Mouse (Mus musculus) lung, embryonic 16.5 days (tissue): Measurements from ENCODE around the gene Zfp74. TPM values are rescaled to one million over a fixed set of nuclear protein-coding genes. Genes with fewer than 3 reads are reported as not detected.
"Not testable (repeated sequence)": the region's sequence is repeated elsewhere in the genome, so short reads cannot be mapped to it uniquely, and the experiment has no call there.

ENCODE experiments used
- ATAC-seq: fragments of 200-750 bp; cut with Nextera tagmentation; 2 replicates; pipeline ENCODE4 v1.8.0; 2017; ENCODE audit warnings: low read depth, mild to moderate bottlenecking, moderate library complexity
- H3K27ac ChIP-seq: fragments of 300-500 bp; sonication (generic); 2 replicates; pipeline ENCODE4 v1.5.1; 2014; ENCODE audit warnings: mild to moderate bottlenecking, control low read depth, low read length
- H3K27me3 ChIP-seq: fragments of 300-500 bp; sonication (generic); 2 replicates; pipeline ENCODE4 v1.6.1; 2014; ENCODE audit warnings: low read depth, low read length, mixed read lengths; ENCODE audit not compliant: control insufficient read depth, insufficient read depth
- H3K36me3 ChIP-seq: fragments of 300-500 bp; sonication (generic); 2 replicates; pipeline ENCODE4 v1.6.1; 2014; ENCODE audit warnings: low read length; ENCODE audit not compliant: control insufficient read depth, insufficient read depth
- H3K4me1 ChIP-seq: fragments of 300-500 bp; sonication (generic); replicated peaks from 2 replicates; pipeline ENCODE4 v1.6.1; 2014; ENCODE audit warnings: low read length, mixed read lengths; ENCODE audit not compliant: control insufficient read depth, insufficient read depth
- H3K4me2 ChIP-seq: fragments of 300-500 bp; sonication (generic); 2 replicates; pipeline ENCODE4 v1.6.1; 2014; ENCODE audit warnings: low read depth, low read length, control low read depth
- H3K4me3 ChIP-seq: fragments of 300-500 bp; sonication (generic); 2 replicates; pipeline ENCODE4 v1.5.1; 2014; ENCODE audit warnings: mild to moderate bottlenecking, low read length, control low read depth
- H3K9ac ChIP-seq: fragments of 300-500 bp; sonication (generic); 2 replicates; pipeline ENCODE4 v1.6.1; 2014; ENCODE audit warnings: low read length, control low read depth
- H3K9me3 ChIP-seq: fragments of 300-500 bp; sonication (generic); 2 replicates; pipeline ENCODE4 v1.6.1; 2016; ENCODE audit warnings: low read length; ENCODE audit not compliant: control insufficient read depth
- WGBS: fragments of 180-500 bp; shearing (Covaris S2); extraction: QIAGEN DNeasy Blood & Tissue Kit; methylation state at CpG from one replicate; pipeline ENCODE4 v1.1.7; 2014; 5-methylcytosine and 5-hydroxymethylcytosine counted together
- polyA plus RNA-seq: library from polyadenylated mRNA; unstranded; fragments of >200 nt; fragmentation: Nextera tagmentation; extraction: Ambion mirVana; gene quantifications from 2 replicates; pipeline ENCODE4 v1.2.1, GENCODE M21; 2015

The Zfp74 gene
- polyA plus RNA-seq, 1 experiment from 2014 or later, result 9.9 TPM

DNA sequence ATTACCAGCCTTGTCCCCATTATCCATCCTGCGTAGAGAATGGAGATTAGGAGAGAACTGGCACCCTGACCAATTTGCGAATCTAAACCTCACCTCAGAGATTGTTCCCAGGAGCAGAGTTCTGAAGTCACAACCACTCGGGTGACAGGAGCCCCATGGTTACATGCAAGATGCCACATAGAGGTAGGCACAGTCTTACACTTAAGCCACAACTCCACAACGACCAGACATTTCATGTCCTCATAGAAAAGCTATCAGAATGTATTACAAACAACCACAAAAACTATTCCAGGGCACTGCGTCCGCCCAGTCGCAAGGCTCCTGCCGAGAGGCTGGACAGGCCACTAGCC is 29.4 kb upstream of the Zfp74 start:
- Histone ChIP-seq H3K4me2 (peak overlapping the region; percentile 61), H3K27ac (peak overlapping the region; percentile 97), H3K4me1 (peaks cover 15% of the 10 kb centered on the region), H3K4me3 (peak overlapping the region; percentile 92), H3K36me3 (peaks cover 18% of the 10 kb centered on the region), H3K9me3 (no peaks in the 10 kb centered on the region; the same call in 1 of the 2 replicates), H3K27me3 (no peaks in the 10 kb centered on the region), H3K9ac (peak overlapping the region; percentile 91)
- ATAC-seq, result no peak
- under 1% methylated on average over 8 of the region's 8 CpGs for WGBS

DNA sequence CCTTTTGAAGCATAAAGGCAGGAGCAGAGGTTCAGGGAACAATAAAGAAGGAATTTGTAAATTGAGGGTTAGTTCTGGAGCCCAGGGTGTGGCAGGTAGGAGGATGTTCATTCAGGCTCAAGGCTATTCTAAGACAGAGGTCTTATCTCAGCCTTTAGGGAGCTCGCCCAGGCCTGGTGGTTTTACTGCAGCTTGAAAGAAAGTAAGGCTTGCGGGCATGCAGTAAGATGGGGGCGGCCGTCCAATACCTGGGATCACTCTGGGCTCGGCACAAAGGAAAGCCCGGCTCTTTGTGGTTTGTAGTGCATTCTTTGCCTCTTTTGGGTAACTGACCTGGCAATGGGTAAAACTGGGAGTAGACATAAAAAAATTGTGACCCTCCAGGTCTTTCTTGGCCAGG is 29.0 kb upstream of the Zfp74 start:
- Histone ChIP-seq H3K27me3 (no peaks in the 10 kb centered on the region), H3K36me3 (peaks cover 14% of the 10 kb centered on the region), H3K27ac (peak overlapping the region; percentile 97), H3K9me3 (no peaks in the 10 kb centered on the region; the same call in 1 of the 2 replicates), H3K4me2 (peak overlapping the region; percentile 61), H3K4me1 (peaks cover 15% of the 10 kb centered on the region), H3K4me3 (peak overlapping the region; percentile 92), H3K9ac (peak overlapping the region; percentile 91)
- ATAC-seq, result peak; percentile 2; the same call in 1 of the 2 replicates
- WGBS, result 27% methylated on average over 6 of the region's 6 CpGs

DNA sequence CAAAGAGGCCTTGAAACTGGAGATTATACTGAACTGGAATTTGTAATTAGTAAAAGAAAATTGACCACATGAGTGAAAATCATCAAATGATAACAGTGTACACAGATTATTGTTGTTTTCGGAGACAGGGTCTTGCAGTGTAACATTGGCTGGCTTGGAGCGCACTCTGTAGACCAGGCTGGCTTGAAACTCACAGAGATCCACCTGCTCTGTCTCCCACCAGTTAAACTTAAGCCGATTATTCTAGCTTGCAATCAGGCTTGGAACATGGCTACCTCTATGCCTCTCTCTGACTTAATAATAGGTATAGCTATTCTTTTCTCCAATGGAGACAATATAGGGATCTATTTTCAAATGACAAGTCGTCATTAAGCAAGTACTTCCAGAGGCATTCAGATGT is 28.5 kb upstream of the Zfp74 start:
- H3K9ac ChIP-seq, result no peak overlapping the region
- 71% methylated on average over 4 of the region's 4 CpGs for WGBS
- no peak for ATAC-seq
- H3K36me3 ChIP-seq, result peaks cover 9% of the 10 kb centered on the region
- H3K27ac ChIP-seq, result peak overlapping the region; percentile 97
- H3K4me3 ChIP-seq, result no peak overlapping the region
- peak overlapping the region; percentile 61 for H3K4me2 ChIP-seq
- H3K9me3 ChIP-seq, result no peaks in the 10 kb centered on the region; the same call in 1 of the 2 replicates
- H3K4me1 ChIP-seq, result peaks cover 15% of the 10 kb centered on the region
- no peaks in the 10 kb centered on the region for H3K27me3 ChIP-seq

DNA sequence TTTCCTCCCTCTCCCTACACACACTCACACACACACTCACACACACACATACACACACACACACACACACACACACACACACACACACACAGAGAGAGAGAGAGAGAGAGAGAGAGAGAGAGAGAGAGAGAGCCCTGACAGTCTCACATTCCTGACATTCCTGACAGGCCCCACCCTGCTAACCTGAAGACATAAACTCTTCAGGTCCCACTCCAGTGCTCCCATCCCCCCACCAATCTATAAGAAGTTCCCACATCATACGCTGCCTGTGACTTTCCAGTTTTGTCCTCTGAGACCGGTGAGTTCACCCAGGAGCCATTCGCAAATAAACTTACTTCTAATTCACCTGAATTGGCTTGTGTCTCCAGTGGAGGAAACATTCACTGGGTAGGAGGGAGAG is 28.0 kb upstream of the Zfp74 start:
- peak overlapping the region; percentile 61 for H3K27ac ChIP-seq
- H3K27me3 ChIP-seq, result no peaks in the 10 kb centered on the region
- 58% methylated on average over 3 of the region's 3 CpGs for WGBS
- H3K4me1 ChIP-seq, result peaks cover 15% of the 10 kb centered on the region
- no peak overlapping the region for H3K4me3 ChIP-seq
- no peak overlapping the region for H3K9ac ChIP-seq
- no peaks in the 10 kb centered on the region; the same call in 1 of the 2 replicates for H3K9me3 ChIP-seq
- no peak for ATAC-seq
- H3K36me3 ChIP-seq, result peaks cover 9% of the 10 kb centered on the region
- H3K4me2 ChIP-seq, result peak overlapping the region; percentile 61; the same call in 1 of the 2 replicates

DNA sequence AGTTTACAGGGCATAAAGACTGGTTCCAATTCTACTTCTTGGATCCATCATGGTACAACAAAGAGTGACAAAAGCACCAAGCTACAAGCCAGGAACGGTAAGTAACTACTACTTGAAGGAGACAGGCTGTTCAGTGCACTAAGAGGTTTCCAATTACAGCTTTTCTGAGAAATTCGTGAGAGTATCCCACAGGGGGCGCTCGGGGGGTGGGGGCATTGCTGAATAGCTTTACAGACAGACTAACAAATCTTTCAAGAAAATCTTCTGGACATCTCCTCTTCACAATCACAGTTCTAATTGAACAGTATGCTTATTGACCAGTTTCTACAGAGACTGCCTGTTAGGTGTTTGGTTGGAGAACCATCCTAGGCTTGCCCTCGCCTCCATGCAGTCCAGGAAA is 27.6 kb upstream of the Zfp74 start:
- no peak overlapping the region for H3K9ac ChIP-seq
- H3K4me2 ChIP-seq, result no peak overlapping the region
- H3K36me3 ChIP-seq, result peaks cover 9% of the 10 kb centered on the region
- peaks cover 15% of the 10 kb centered on the region for H3K4me1 ChIP-seq
- no peaks in the 10 kb centered on the region for H3K27me3 ChIP-seq
- peak overlapping the region; percentile 5 for H3K27ac ChIP-seq
- no peak for ATAC-seq
- 30% methylated on average over 5 of the region's 5 CpGs for WGBS
- H3K9me3 ChIP-seq, result no peaks in the 10 kb centered on the region; the same call in 1 of the 2 replicates
- no peak overlapping the region for H3K4me3 ChIP-seq

DNA sequence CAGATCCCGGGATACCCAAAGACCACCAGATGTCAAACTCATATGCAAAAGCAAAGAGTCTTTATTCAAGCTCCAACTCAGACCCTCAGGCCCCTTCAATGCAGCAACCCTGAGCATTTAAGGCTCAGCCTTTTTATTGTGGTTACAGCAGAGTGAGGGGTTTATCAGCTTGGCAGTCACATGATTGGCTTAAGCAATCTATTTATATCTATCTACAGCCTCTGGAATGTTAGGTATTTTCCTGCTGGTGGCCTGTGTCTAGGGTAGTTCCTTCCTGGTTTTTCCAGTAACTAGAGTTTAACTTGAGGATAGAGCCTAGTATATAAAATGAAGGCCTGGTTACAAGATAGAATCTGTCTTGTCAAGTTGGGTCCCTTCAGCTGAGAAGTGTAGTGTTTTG is 26.9 kb upstream of the Zfp74 start:
- ATAC-seq, result no peak

DNA sequence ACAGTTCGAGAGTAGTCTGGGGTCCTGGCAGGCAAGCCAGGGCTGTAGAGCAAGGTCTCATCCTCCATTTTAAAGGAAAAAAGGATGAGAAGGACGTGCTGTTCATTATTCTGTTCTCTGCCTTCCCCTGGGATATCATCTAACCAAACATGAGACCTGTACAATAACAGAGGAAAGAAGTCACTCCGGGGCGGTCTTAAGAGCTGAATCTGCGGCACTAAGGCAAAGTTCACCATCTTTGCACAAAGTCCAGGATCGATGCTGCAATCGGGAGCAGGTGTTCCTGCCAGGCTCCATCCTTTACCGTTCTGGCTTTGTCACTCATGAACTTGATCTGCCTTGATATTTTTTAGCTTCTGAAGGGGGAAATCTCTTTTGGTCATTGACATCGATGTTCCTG is 16.8 kb upstream of the Zfp74 start:
- H3K4me1 ChIP-seq, result no peaks in the 10 kb centered on the region
- no peak overlapping the region for H3K4me2 ChIP-seq

More for the DNA sequence above, 26.9 kb upstream of the Zfp74 start:
- Histone ChIP-seq H3K4me3 (no peak overlapping the region), H3K27ac (peak overlapping the region; percentile 5), H3K9ac (no peak overlapping the region), H3K4me1 (peaks cover 15% of the 10 kb centered on the region), H3K36me3 (peaks cover 3% of the 10 kb centered on the region; the same call in 1 of the 2 replicates), H3K27me3 (no peaks in the 10 kb centered on the region), H3K9me3 (no peaks in the 10 kb centered on the region; the same call in 1 of the 2 replicates), H3K4me2 (no peak overlapping the region)
- WGBS, result 89% methylated on average over 1 of the region's 1 CpGs

DNA sequence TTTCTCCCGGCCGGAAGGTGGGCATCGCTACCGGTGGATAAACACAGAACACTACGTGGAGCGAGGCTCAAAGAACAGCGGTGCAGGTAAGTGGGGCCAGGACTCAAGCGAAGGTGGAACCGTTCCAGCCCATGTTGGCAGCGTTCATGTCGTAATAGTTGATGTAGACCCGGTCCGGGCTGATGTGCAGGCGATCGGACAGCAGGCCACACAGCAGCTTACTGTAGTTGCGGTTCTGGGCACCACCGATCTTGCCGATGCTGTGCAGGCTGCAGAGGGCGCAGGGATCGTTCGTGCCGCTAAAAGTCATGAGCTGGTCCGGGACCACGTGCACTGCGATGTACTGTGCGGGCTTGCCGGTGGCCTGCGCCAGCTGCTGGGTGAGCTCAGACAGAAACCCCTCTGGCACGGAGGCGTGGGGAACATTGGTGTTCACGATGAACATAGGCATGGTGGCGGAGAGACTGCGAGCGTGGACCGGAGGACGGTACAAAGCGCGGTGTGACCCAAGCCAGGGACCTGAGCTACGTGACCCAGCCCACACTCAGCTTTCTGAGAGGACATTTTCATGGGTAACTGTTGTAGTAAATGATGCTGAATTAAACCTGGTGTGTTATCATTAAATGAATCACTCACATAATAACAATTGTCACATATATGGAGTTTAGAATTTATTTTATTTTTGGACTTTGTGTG is 11.4 kb upstream of the Zfp74 start:
- H3K27me3 ChIP-seq, H3K27ac ChIP-seq, H3K9ac ChIP-seq, H3K4me1 ChIP-seq, H3K9me3 ChIP-seq, H3K4me2 ChIP-seq, H3K4me3 ChIP-seq, H3K36me3 ChIP-seq: not testable (repeated sequence)
- WGBS, result 43% methylated on average over 32 of the region's 39 CpGs
- 0 out of 2 replicates have a peak, but pooled peaks have one; percentile 41 for ATAC-seq

More for the DNA sequence above, 16.8 kb upstream of the Zfp74 start:
- H3K27ac ChIP-seq, result no peak overlapping the region
- ATAC-seq, result no peak
- no peak overlapping the region for H3K4me3 ChIP-seq
- H3K36me3 ChIP-seq, result no peaks in the 10 kb centered on the region
- no peak overlapping the region for H3K9ac ChIP-seq
- H3K27me3 ChIP-seq, result no peaks in the 10 kb centered on the region
- WGBS, result 81% methylated on average over 9 of the region's 9 CpGs
- no peaks in the 10 kb centered on the region for H3K9me3 ChIP-seq

DNA sequence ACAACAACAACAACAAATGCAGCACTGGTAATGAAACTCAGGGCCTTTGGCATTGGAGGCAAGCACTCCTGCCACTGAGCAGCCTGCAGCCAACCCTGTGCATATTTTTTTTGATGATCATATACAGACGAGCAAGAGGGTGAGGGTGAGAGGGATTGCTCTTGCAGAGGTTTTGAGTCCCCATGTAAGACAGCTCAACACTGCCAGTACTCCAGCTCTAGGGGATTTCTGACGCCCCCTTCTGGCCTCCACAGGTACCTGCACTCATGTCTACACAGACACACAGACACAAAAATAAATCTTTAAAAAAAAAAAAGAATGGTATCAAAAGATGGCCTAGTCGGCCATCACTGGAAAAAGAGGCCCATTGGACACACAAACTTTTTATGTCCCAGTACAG is 5.1 kb upstream of the Zfp74 start:
- Histone ChIP-seq H3K27ac (no peak overlapping the region), H3K9ac (no peak overlapping the region), H3K4me1 (0 out of 2 replicates have a peak, but pooled peaks cover 2% of the 10 kb centered on the region), H3K4me2 (no peak overlapping the region), H3K9me3 (no peaks in the 10 kb centered on the region), H3K4me3 (no peak overlapping the region), H3K36me3 (no peaks in the 10 kb centered on the region), H3K27me3 (no peaks in the 10 kb centered on the region)
- 50% methylated on average over 3 of the region's 3 CpGs for WGBS
- ATAC-seq, result no peak
